Mouse (Mus musculus) C2C12 (cell line): ENCODE measurements around the gene Znrf3. TPM values are rescaled to one million over a fixed set of nuclear protein-coding genes. Genes with fewer than 3 reads are reported as not detected.

Source experiments
- H3K27me3 ChIP-seq: one replicate; pipeline ENCODE4 v1.6.1; 2011; ENCODE audit not compliant: control insufficient read depth, insufficient read depth, insufficient read length
- H3K36me3 ChIP-seq: one replicate; pipeline ENCODE4 v1.6.1; 2011; ENCODE audit not compliant: control insufficient read depth, insufficient read depth
- H3K4me3 ChIP-seq: one replicate; pipeline ENCODE4 v1.5.1; 2011; ENCODE audit warnings: mild to moderate bottlenecking, control low read depth; ENCODE audit not compliant: poor library complexity, insufficient read depth, severe bottlenecking
- H3K79me2 ChIP-seq: one replicate; pipeline ENCODE4 v1.6.1; 2011; ENCODE audit not compliant: control insufficient read depth, insufficient read depth
- H3K79me3 ChIP-seq: one replicate; pipeline ENCODE4 v1.6.1; 2011; ENCODE audit warnings: low read depth, control low read depth
- H3ac ChIP-seq: one replicate; pipeline ENCODE3; 2011; ENCODE audit warnings: low read depth; ENCODE audit not compliant: control insufficient read depth, insufficient read length
- CEBPB ChIP-seq: IDR thresholded peaks from one replicate; pipeline ENCODE4 v1.6.1; 2011; ENCODE audit warnings: low read depth, mild to moderate bottlenecking, control low read depth, moderate library complexity
- CTCF ChIP-seq: IDR thresholded peaks from one replicate; pipeline ENCODE4 v1.5.1; 2011; ENCODE audit not compliant: control insufficient read depth, insufficient read depth, insufficient read length
- FOSL1 ChIP-seq: IDR thresholded peaks from one replicate; pipeline ENCODE4 v1.8.0; 2011; ENCODE audit warnings: mild to moderate bottlenecking, low read length; ENCODE audit not compliant: poor library complexity, insufficient read depth, severe bottlenecking
- MAX ChIP-seq: IDR thresholded peaks from one replicate; pipeline ENCODE4 v1.6.1; 2011; ENCODE audit warnings: mild to moderate bottlenecking, control low read depth
- MYOD1 ChIP-seq: IDR thresholded peaks from one replicate; pipeline ENCODE4 v1.6.1; 2011; ENCODE audit warnings: low read depth; ENCODE audit not compliant: control insufficient read depth, insufficient read length
- MYOG ChIP-seq: IDR thresholded peaks from one replicate; pipeline ENCODE4 v1.6.1; 2011; ENCODE audit not compliant: control insufficient read depth, insufficient read length; ENCODE audit errors: extremely low read depth
- USF1 ChIP-seq: IDR thresholded peaks from one replicate; pipeline ENCODE4 v1.6.1; 2011; ENCODE audit warnings: low read depth, mild to moderate bottlenecking, control low read depth, moderate library complexity
- polyA plus RNA-seq: library from polyadenylated mRNA; unstranded; fragments of >200 nt; fragmentation: generic; extraction: Trizol; gene quantifications from one replicate; pipeline ENCODE4 v1.2.1, GENCODE M21; 2012; ENCODE audit warnings: missing spikeins

Gene Znrf3
- polyA plus RNA-seq, 1 experiment: 4.0 TPM

GRCm38 (mm10) chr11:5414856-5415616 is 29.6 kb downstream of the Znrf3 start:
- peaks cover 17% of the 10 kb centered on the region for H3K79me3 ChIP-seq
- H3K79me2 ChIP-seq: peaks cover 91% of the 10 kb centered on the region
- no peaks in the 10 kb centered on the region for H3K36me3 ChIP-seq
- no peak overlapping the region for H3ac ChIP-seq
- TF ChIP-seq MYOG (no peak), CTCF (no peak), MYOD1 (no peak), USF1 (no peak), FOSL1 (no peak), MAX (no peak)
- H3K27me3 ChIP-seq: no peaks in the 10 kb centered on the region
- no peak overlapping the region for H3K4me3 ChIP-seq

- Histone ChIP-seq H3K79me2 (peaks cover 83% of the 10 kb centered on the region), H3K27me3 (no peaks in the 10 kb centered on the region), H3K4me3 (no peak overlapping the region), H3K79me3 (peaks cover 25% of the 10 kb centered on the region), H3K36me3 (no peaks in the 10 kb centered on the region), H3ac (no peak overlapping the region)
- TF ChIP-seq USF1 (no peak), MYOG (no peak), CEBPB (no peak), CTCF (no peak), MAX (no peak), FOSL1 (no peak), MYOD1 (no peak)
Observed at GRCm38 (mm10) chr11:5412644-5413190, 31.9 kb downstream of the Znrf3 start.

- Histone ChIP-seq H3K36me3 (no peaks in the 10 kb centered on the region), H3K79me3 (peaks cover 25% of the 10 kb centered on the region), H3K4me3 (no peak overlapping the region), H3K79me2 (peaks cover 79% of the 10 kb centered on the region), H3K27me3 (no peaks in the 10 kb centered on the region), H3ac (no peak overlapping the region)
- TF ChIP-seq MYOD1: no peak
- no peak for TF ChIP-seq MAX
- no peak for TF ChIP-seq CEBPB
- TF ChIP-seq CTCF: no peak
- no peak for TF ChIP-seq MYOG
- TF ChIP-seq FOSL1: no peak
- TF ChIP-seq USF1: no peak
Observed at GRCm38 (mm10) chr11:5411577-5411976, 33.1 kb downstream of the Znrf3 start.

- Histone ChIP-seq H3K79me2 (peaks cover 69% of the 10 kb centered on the region), H3ac (no peak overlapping the region), H3K79me3 (peaks cover 10% of the 10 kb centered on the region), H3K4me3 (no peak overlapping the region), H3K36me3 (no peaks in the 10 kb centered on the region), H3K27me3 (no peaks in the 10 kb centered on the region)
- TF ChIP-seq USF1 (no peak), CEBPB (no peak), FOSL1 (no peak), MAX (no peak), MYOG (no peak), MYOD1 (no peak), CTCF (no peak)
Observed at GRCm38 (mm10) chr11:5404180-5404579, 40.5 kb downstream of the Znrf3 start.

GRCm38 (mm10) chr11:5402127-5402733 is 42.4 kb downstream of the Znrf3 start:
- H3K36me3 ChIP-seq: no peaks in the 10 kb centered on the region
- H3K79me2 ChIP-seq: peaks cover 81% of the 10 kb centered on the region

More at GRCm38 (mm10) chr11:5402127-5402733, 42.4 kb downstream of the Znrf3 start:
- TF ChIP-seq CTCF (no peak), MYOD1 (no peak), USF1 (no peak), CEBPB (no peak), MYOG (no peak), FOSL1 (no peak), MAX (no peak)
- Histone ChIP-seq H3K79me3 (peaks cover 6% of the 10 kb centered on the region), H3K27me3 (no peaks in the 10 kb centered on the region), H3ac (no peak overlapping the region), H3K4me3 (no peak overlapping the region)
